Mouse (Mus musculus) 416B (cell line): ENCODE measurements around the gene Unc13c.

ENCODE experiments used
- DNase-seq: peaks from one replicate; pipeline ENCODE4 v3.0.0; 2011; ENCODE audit warnings: low read depth

Gene Unc13c

GRCm38 (mm10) chr9:73968641-73969121 is at the start of gene Unc13c:
Gene Unc13c (minus strand): TSS chr9:73968966.
- DNase-seq = no peak

- no peak for DNase-seq
Measured at GRCm38 (mm10) chr9:74007976-74008686, 39.4 kb upstream of the Unc13c start.

- DNase-seq = no peak
Measured at GRCm38 (mm10) chr9:74002388-74002990, 33.7 kb upstream of the Unc13c start.

- no peak for DNase-seq
Measured at GRCm38 (mm10) chr9:73988096-73988495, 19.3 kb upstream of the Unc13c start.

GRCm38 (mm10) chr9:73987236-73987635 is 18.5 kb upstream of the Unc13c start:
- DNase-seq = no peak

- peak; percentile 51 for DNase-seq
Measured at GRCm38 (mm10) chr9:73982597-73983344, 14.0 kb upstream of the Unc13c start.

- no peak for DNase-seq
Measured at GRCm38 (mm10) chr9:73972327-73972988, 3.7 kb upstream of the Unc13c start.

- DNase-seq = no peak
Measured at GRCm38 (mm10) chr9:73970717-73971116, 2.0 kb upstream of the Unc13c start.

- no peak for DNase-seq
Measured at GRCm38 (mm10) chr9:73965322-73965915, 3.3 kb downstream of the Unc13c start.

- DNase-seq = no peak
Measured at GRCm38 (mm10) chr9:73962471-73962870, 6.3 kb downstream of the Unc13c start.

- DNase-seq = no peak
Measured at GRCm38 (mm10) chr9:73952331-73952730, 16.4 kb downstream of the Unc13c start.

- DNase-seq = no peak
Measured at GRCm38 (mm10) chr9:73951586-73951985, 17.2 kb downstream of the Unc13c start.

GRCm38 (mm10) chr9:73934844-73935243 is 33.9 kb downstream of the Unc13c start:
- DNase-seq = no peak

- no peak for DNase-seq
Measured at GRCm38 (mm10) chr9:73931988-73932387, 36.8 kb downstream of the Unc13c start.

GRCm38 (mm10) chr9:73927276-73927675 is 41.5 kb downstream of the Unc13c start:
- no peak for DNase-seq

- DNase-seq = peak; percentile 45
Measured at GRCm38 (mm10) chr9:73922449-73923115, 46.2 kb downstream of the Unc13c start.

GRCm38 (mm10) chr9:73905959-73906358 is 62.8 kb downstream of the Unc13c start:
- DNase-seq = no peak

- DNase-seq = no peak
Measured at GRCm38 (mm10) chr9:73898516-73898915, 70.2 kb downstream of the Unc13c start.

- no peak for DNase-seq
Measured at GRCm38 (mm10) chr9:73896210-73896609, 72.6 kb downstream of the Unc13c start.

GRCm38 (mm10) chr9:73883587-73883986 is 85.2 kb downstream of the Unc13c start:
- no peak for DNase-seq

GRCm38 (mm10) chr9:73883143-73883542 is 85.6 kb downstream of the Unc13c start:
- no peak for DNase-seq
